Mouse (Mus musculus) layer of hippocampus, adult 11-12 months (tissue): ENCODE measurements around the gene Chd8.
"Not testable (repeated sequence)": the region's sequence is repeated elsewhere in the genome, so short reads cannot be mapped to it uniquely, and the experiment has no call there.

Source experiments
- DNase-seq: peaks from one replicate; pipeline ENCODE4 v3.0.0; 2022; ENCODE audit warnings: low spot score

Chd8 gene

DNA sequence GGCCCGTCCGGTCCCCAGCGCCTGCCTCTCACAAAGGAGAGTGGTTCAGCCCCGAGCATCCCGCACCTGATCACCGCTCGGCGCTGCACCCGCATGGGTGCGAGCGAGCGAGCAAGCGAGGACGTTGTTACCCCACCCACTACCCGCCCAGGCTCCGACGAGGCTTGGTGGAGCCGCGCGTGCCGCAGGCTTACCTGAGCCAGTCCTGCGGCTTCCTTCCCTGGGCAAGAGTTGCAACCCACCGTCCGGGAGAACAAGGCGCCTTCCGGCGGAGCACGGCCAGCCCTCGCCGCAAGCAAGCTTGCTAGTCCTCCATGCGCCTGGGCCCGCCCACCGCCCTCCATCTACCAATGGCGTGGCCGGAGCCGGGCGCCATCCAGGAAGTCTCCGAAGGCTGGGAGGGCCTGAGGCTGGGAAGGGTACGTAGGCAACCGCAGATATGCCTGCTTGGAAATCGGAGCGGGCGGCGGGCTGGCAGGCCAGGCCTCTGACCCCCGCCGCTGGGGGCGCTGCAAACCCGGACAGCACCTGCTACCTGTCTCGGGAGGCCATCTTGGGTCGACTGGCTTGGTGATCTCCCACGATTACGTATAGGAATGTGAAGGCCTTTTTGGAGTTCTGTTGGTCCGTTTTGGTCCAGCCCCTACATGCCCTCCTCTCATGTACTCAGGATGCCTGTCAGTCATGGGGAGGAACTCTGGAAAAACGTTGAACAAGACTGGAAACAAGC is at the start of gene Chd8:
Gene Chd8 (minus strand): TSS at position 297 of the 730 bp plus-strand sequence.
- DNase-seq: peak; percentile 98

DNA sequence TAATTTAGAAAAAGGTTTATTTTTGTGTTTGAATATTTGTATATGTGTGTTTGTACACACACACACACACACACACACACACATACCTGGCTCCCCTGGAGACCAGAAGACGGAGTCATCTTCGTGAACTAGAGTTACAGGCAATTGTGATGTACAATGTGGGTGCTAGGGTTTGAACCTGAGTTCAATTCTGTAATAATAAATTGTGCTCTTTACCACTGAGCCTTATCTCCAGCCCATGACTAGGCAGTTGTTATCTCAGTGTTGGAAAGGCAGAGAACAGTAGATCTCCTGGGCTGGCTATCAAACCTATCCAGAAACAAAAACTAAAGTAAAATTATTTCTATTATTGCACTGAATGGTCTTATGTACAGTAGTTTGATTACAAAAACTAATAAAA is 48.5 kb upstream of the Chd8 start:
- no peak for DNase-seq

DNA sequence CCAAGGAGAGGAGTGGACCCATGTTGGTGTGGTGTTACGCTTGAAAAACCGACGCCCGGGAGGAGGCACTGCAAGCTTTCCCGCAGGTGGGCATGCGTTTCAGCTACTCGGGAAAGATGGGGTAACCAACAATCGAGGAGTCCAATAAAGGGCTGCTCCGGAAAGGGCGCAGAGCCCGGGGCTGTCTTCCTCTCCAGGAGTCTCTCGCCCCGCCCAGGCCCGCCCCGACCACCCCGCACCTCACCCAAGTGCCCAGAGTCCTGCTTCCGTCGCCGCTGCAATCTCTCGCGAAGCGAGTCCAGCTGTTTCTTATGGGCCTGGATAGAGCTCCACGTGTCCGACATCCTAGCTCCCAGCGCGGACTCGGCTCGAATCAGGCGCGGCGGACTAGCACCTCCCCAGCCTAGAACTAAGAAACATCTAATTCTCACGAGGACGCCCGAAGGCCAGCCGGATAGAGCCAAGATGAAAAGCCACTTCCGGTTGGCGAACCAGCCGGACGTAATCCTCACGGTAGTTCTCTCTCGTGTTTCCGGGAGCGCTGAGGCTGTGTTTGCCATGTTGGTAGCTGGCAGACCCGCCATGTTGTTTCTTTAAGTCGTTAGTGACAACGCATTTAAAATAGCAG is 47.2 kb upstream of the Chd8 start, which contains the start of gene Mettl3:
Gene Mettl3 (minus strand): TSS at position 485 of the 628 bp plus-strand sequence.
- DNase-seq: peak; percentile 94

- not testable (repeated sequence) for DNase-seq
These were observed 45.9 kb upstream of the Chd8 start for GRCm38 (mm10) chr14:52303517-52303916.

GRCm38 (mm10) chr14:52295558-52296264 is 38.1 kb upstream of the Chd8 start:
- no peak for DNase-seq

DNA sequence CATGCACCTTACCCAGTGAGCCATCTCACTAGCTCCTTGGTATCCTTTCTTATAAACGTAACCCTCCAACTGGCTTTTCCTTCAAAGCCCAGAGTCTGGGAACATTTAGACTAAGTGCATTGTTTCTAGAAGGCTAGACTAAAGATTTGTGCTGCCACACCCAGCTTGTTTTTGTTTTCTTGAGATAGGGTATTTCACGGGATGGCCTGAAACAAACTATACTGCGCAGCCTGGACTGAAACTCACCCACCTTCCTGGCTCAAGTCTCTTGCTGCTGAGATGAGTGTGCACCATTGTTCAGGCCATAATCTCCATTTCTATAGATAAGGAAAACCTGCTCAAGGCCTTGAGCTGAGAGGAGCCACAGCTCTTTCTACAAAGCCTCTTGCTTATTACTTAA is 26.6 kb upstream of the Chd8 start:
- no peak for DNase-seq

GRCm38 (mm10) chr14:52283629-52284028 is 26.0 kb upstream of the Chd8 start:
- no peak for DNase-seq

- DNase-seq: no peak
These were observed 22.2 kb upstream of the Chd8 start for GRCm38 (mm10) chr14:52279747-52280120.

DNA sequence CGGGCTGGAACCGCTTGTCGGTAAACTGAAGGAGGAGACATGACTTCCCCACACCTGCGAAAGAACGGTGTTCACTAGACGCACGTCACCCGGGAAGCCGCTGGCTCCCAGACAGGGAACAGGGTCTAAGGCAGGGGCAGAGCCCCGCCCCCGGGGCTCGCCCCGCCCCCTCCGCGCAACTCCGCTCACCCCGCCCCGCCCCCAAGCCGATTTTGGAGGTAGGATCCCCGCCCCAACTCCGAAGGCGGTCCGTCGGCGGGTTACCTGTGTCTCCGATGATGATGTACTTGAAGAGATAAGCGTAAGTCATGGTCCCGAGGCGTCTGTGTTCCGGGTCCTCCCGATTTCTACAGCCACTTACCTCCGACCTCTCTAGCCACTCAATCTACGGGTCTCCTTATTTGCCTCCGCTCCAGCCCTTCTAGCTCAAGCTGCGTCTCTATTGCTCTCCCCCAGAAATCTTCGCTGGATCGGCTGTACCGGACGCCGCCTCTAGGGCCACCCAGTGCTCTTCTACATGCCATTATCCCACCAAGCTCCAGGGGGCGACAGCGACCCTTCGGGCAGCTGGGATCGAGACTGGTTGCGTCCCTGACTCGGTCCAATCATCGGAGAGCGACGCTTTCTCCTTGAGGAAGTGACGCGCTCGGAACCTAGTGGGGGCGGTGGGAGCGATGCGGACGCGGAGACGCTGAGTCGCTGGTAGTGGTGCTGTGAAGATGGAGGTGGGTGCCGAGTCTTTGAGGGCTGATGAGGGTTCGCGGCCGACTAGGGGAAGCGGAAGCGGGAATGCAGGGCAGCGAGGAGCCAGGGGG is 21.6 kb upstream of the Chd8 start, which contains the start of the genes Tox4 and Rab2b:
Gene Tox4 (plus strand): TSS at position 215 of the 815 bp plus-strand sequence.
Gene Rab2b (minus strand): TSS at position 614 of the 815 bp plus-strand sequence.
- DNase-seq: peak; percentile 98

GRCm38 (mm10) chr14:52277210-52277609 is 19.6 kb upstream of the Chd8 start:
- DNase-seq: no peak

GRCm38 (mm10) chr14:52272781-52273180 is 15.2 kb upstream of the Chd8 start:
- DNase-seq: no peak

DNA sequence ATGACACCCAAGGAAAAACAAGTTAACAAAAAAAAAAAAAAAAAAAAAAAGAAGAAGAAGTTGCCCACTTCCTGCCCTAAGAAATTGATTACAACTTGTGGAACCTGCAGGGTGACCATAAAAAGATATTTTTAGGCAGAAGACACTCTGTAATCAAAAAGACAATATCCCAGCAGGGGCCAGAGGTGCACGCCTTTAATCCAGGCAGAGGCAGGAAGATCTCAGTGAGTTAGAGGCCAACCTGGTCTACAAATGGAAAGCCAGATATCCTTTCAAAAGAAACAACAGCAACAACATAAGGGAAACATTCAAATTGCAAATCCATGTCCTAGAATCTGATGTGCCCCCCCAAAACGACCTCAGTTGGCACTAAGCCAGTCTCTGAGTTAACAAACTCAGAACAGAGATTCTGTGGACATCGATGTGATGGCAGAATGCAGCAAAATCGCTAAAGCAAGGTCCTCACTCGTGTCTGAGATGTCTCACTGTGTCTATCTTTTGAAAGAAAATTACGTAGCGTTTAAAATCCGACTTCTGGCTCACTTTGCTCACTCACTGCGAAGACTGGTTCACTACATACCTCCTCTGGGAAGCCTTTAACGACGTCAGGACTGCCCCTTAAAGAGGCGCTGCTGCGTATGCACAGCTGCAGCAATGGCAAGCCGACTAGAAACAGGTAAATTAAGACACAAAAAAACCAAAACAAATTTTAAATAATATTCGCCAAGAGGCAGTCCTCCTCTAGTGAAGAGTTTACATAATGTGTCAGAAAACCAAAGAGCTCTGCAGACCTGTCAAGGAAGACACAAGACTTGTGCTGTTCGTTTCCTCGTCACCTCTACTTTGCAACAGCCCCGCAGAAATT is 1.0 kb downstream of the Chd8 start:
- DNase-seq: no peak

DNA sequence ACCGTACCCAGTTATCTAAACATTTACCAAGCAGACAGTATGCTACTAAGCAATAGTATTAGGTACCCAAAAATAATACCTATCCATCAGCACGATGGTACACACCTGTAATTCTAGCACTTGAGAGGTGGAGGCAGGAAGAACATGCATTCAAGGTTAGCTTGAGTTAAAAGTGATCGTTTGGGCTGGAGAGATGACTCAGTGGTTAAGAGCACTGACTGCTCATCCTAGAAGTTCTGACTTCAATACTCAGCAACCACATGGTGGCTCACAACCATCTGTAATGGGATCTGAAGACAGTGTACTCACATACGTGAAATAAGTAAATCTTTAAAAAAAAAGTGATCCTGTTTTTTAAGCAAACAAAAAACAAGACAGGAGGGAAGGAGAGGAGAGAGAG is 11.5 kb downstream of the Chd8 start:
- DNase-seq: no peak

GRCm38 (mm10) chr14:52244690-52245042 is 12.9 kb downstream of the Chd8 start:
- DNase-seq: no peak

- DNase-seq: peak; percentile 100
These were observed 13.4 kb downstream of the Chd8 start for GRCm38 (mm10) chr14:52244041-52244689.

GRCm38 (mm10) chr14:52236216-52236615 is 21.4 kb downstream of the Chd8 start:
- DNase-seq: no peak

GRCm38 (mm10) chr14:52235165-52235564 is 22.4 kb downstream of the Chd8 start:
- DNase-seq: no peak

- DNase-seq: no peak
These were observed 25.3 kb downstream of the Chd8 start for GRCm38 (mm10) chr14:52232249-52232648.

DNA sequence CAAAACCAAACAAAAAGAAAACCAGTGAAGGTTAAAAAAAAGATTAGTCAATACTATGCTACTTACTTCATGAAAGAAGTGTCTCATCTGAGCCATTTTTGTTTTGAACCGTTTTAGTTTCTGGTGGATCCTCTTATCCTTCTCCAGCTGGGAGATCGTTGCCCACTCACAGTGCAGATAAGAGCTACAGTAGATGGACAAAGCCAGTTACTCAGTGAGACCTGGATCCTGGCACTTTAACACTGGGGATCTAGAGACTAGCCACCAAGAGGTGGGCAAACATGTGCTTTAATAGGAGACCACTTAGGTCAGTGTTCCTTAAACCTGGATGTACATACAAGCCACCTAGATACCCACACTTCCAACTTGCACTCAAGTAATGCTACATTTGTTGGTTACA is 31.6 kb downstream of the Chd8 start:
- DNase-seq: no peak

DNA sequence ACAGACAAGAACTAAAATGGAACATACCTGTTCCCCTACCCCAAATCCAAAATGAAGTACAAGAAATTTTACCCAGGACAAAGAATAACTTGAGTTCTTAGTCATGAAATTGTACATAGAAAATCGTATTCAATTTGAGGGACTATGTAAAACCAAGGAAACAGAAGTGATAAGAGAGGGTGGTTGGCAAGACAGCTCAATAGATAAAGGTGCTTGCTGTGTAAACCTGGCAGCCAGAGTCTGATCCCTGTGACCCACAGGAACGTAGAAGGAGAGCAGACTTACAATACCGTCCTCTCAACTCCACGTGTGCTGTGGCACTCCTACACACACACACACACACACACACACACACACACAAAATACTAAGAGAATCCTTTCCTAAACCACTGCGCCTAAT is 40.3 kb downstream of the Chd8 start:
- DNase-seq: no peak

DNA sequence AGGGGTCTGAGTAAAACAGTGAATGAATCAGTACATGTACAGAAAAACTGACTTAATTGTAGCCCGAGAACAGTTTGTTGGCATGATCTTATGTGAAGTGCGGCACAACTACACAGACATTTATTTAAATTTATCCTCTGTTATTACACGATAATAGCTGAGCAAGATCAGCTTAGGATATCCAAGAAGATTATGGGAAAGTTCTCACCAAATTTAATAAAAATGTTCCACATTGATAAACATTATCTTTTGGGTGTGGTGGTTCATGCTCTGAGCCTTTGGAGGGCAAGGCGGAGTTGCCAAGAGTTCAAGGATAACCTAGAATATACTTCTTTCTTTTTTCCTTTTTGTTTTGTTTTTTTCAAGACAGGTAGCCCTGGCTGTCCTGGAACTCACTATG is 58.2 kb downstream of the Chd8 start:
- DNase-seq: no peak
